Mouse (Mus musculus) T-helper 1 cell (primary cell): ENCODE measurements around the gene Psmg1.

Experiments used
- in situ Hi-C: fragments of 300-600 bp; cut with MboI, MseI; formaldehyde crosslinking; loops from one replicate; pipeline ENCODE4 v1.15.1; 2025; ENCODE audit warnings: high pct_unique_total_duplicates

Gene Psmg1

GRCm38 (mm10) chr16:95960689-95961088 lies 30.1 kb downstream of the Psmg1 start:
- in situ Hi-C loops: loop anchor here (5.0 to 10.0 kb wide), 3 partner anchors 316 to 748 kb away; no protein-coding TSS in a partner anchor

- in situ Hi-C loops: no loop called here
These were observed 32.7 kb downstream of the Psmg1 start for GRCm38 (mm10) chr16:95958080-95958479.

- in situ Hi-C loops: no loop called here
These were observed 34.1 kb downstream of the Psmg1 start for GRCm38 (mm10) chr16:95956618-95957017.

- in situ Hi-C loops: no loop called here
These were observed 34.9 kb downstream of the Psmg1 start for GRCm38 (mm10) chr16:95955716-95956346.

GRCm38 (mm10) chr16:95954341-95954740 lies 36.4 kb downstream of the Psmg1 start:
- in situ Hi-C loops: no loop called here

GRCm38 (mm10) chr16:95953159-95953650 lies 37.6 kb downstream of the Psmg1 start:
- in situ Hi-C loops: no loop called here

GRCm38 (mm10) chr16:95951471-95951870 lies 39.3 kb downstream of the Psmg1 start:
- in situ Hi-C loops: no loop called here

GRCm38 (mm10) chr16:95945389-95946311 lies 45.1 kb downstream of the Psmg1 start:
- in situ Hi-C loops: loop anchor here (5.0 kb wide), 2 partner anchors 78 to 328 kb away; no protein-coding TSS in a partner anchor

GRCm38 (mm10) chr16:95943186-95943585 lies 47.6 kb downstream of the Psmg1 start:
- in situ Hi-C loops: no loop called here

- in situ Hi-C loops: no loop called here
These were observed 49.2 kb downstream of the Psmg1 start for GRCm38 (mm10) chr16:95941575-95941974.

- in situ Hi-C loops: no loop called here
These were observed 55.2 kb downstream of the Psmg1 start for GRCm38 (mm10) chr16:95935495-95935961.

GRCm38 (mm10) chr16:95932860-95933259 lies 57.9 kb downstream of the Psmg1 start:
- in situ Hi-C loops: no loop called here

GRCm38 (mm10) chr16:95931509-95931908 lies 59.3 kb downstream of the Psmg1 start:
- in situ Hi-C loops: no loop called here
